Mouse (Mus musculus) adrenal gland, adult 18-20 months (tissue): Measurements from ENCODE around the gene Olfr194. TPM values are rescaled to one million over a fixed set of nuclear protein-coding genes. Genes with fewer than 3 reads are reported as not detected.
"Not testable (repeated sequence)": the region's sequence is repeated elsewhere in the genome, so short reads cannot be mapped to it uniquely, and the experiment has no call there.

Experiments used
- DNase-seq, 2 experiments: peaks; one replicate each; pipeline ENCODE4 v3.0.0; 2021 to 2022; ENCODE audit warnings: low spot score in 2 of 2
- long read RNA-seq, 2 experiments: library from polyadenylated mRNA; stranded (forward); transcript quantifications; one replicate each; pipeline ENCODE4 v2.0.0; 2021
- total RNA-seq, 2 experiments: library from RNA; stranded (reverse); gene quantifications; 1 replicate in 1 of 2; 2 replicates in 1 of 2; pipeline ENCODE4 v1.2.3; 2021

Olfr194 gene
- not detected for total RNA-seq
- long read RNA-seq, experiment 1 = 0 reads
- long read RNA-seq, experiment 2 = 0 reads

GRCm38 (mm10) chr16:59120969-59121368, at the start of gene Olfr194:
TSS of gene Olfr194 (minus strand) at chr16:59121069.
- DNase-seq = no peak

GRCm38 (mm10) chr16:59170354-59170753, 49.5 kb upstream of the Olfr194 start, which contains the start of gene Olfr196:
TSS of gene Olfr196 (minus strand) at chr16:59170454.
- no peak for DNase-seq

- DNase-seq = peak in 1 of 2 experiments; percentile 4
Observed at GRCm38 (mm10) chr16:59151996-59152395, 31.1 kb upstream of the Olfr194 start.

- no peak for DNase-seq
Observed at GRCm38 (mm10) chr16:59146746-59147145, 25.9 kb upstream of the Olfr194 start, which contains the start of gene Olfr195. TSS of gene Olfr195 (plus strand) at chr16:59147046.

GRCm38 (mm10) chr16:59141105-59141504, 20.2 kb upstream of the Olfr194 start:
- DNase-seq = no peak

GRCm38 (mm10) chr16:59130740-59131139, 9.9 kb upstream of the Olfr194 start:
- DNase-seq = no peak

GRCm38 (mm10) chr16:59111781-59112180, 9.1 kb downstream of the Olfr194 start, which contains the start of gene Olfr193:
TSS of gene Olfr193 (minus strand) at chr16:59111881.
- DNase-seq = no peak

GRCm38 (mm10) chr16:59108522-59108921, 12.3 kb downstream of the Olfr194 start:
- not testable (repeated sequence) for DNase-seq

- no peak for DNase-seq
Observed at GRCm38 (mm10) chr16:59105312-59105711, 15.6 kb downstream of the Olfr194 start.

GRCm38 (mm10) chr16:59089722-59090121, 31.1 kb downstream of the Olfr194 start, which contains the start of gene Olfr191:
TSS of gene Olfr191 (minus strand) at chr16:59089822.
- not testable (repeated sequence) for DNase-seq

- not testable (repeated sequence) for DNase-seq
Observed at GRCm38 (mm10) chr16:59081113-59081512, 39.8 kb downstream of the Olfr194 start.

- DNase-seq = no peak
Observed at GRCm38 (mm10) chr16:59077905-59078304, 43.0 kb downstream of the Olfr194 start, which contains the start of gene Olfr190. TSS of gene Olfr190 (minus strand) at chr16:59078005.

GRCm38 (mm10) chr16:59073520-59073919, 47.3 kb downstream of the Olfr194 start:
- no peak for DNase-seq

GRCm38 (mm10) chr16:59071755-59072154, 49.1 kb downstream of the Olfr194 start:
- DNase-seq = no peak

Other genes starting within 250 kb of the Olfr194 start
- not detected for gene Olfr177, start 246.3 kb downstream of the Olfr194 start, total RNA-seq
- gene Olfr178, start 229.0 kb downstream of the Olfr194 start, total RNA-seq = not detected
- gene Olfr181, start 192.3 kb downstream of the Olfr194 start, total RNA-seq = not detected
- gene Olfr180, start 191.7 kb downstream of the Olfr194 start, total RNA-seq = not detected
- gene Olfr183, start 125.7 kb downstream of the Olfr194 start, total RNA-seq = not detected
- not detected for gene Olfr186, start 90.8 kb downstream of the Olfr194 start, total RNA-seq
- not detected for gene Olfr187, start 81.3 kb downstream of the Olfr194 start, total RNA-seq
- gene Olfr190, start 43.1 kb downstream of the Olfr194 start, total RNA-seq = not detected
- not detected for gene Olfr191, start 31.2 kb downstream of the Olfr194 start, total RNA-seq
- not detected for gene Olfr193, start 9.2 kb downstream of the Olfr194 start, total RNA-seq
- gene Olfr195, start 26.0 kb upstream of the Olfr194 start, total RNA-seq = not detected
- not detected for gene Olfr196, start 49.4 kb upstream of the Olfr194 start, total RNA-seq
- not detected for gene Olfr198, start 82.5 kb upstream of the Olfr194 start, total RNA-seq
- not detected for gene Olfr199, start 98.7 kb upstream of the Olfr194 start, total RNA-seq
- not detected for gene Olfr201, start 151.6 kb upstream of the Olfr194 start, total RNA-seq
- gene Olfr202, start 165.7 kb upstream of the Olfr194 start, total RNA-seq = not detected
- gene Olfr203, start 177.8 kb upstream of the Olfr194 start, total RNA-seq = not detected
- gene Olfr204, start 197.2 kb upstream of the Olfr194 start, total RNA-seq = not detected
- not detected for gene Olfr205, start 210.1 kb upstream of the Olfr194 start, total RNA-seq
- not detected for gene Olfr206, start 228.2 kb upstream of the Olfr194 start, total RNA-seq
- gene Olfr209, start 242.9 kb upstream of the Olfr194 start, total RNA-seq = not detected